Mouse (Mus musculus): ENCODE measurements around the gene Gm3285. TPM values are rescaled to one million over a fixed set of nuclear protein-coding genes. Genes with fewer than 3 reads are reported as not detected.

The Gm3285 gene
- polyA plus RNA-seq (2015; fragmentation: Nextera tagmentation; extraction: Ambion mirVana), result not detected in 2 replicates

GRCm38 (mm10) chr10:77861675-77862074, at the start of gene Gm3285:
Gm3285 (plus strand) TSS chr10:77861975.
- H3K27ac ChIP-seq (ENCODE audit: low read length), result no peak within 1 kb of the TSS
- H3K4me3 ChIP-seq (ENCODE audit: low read length), result no peak within 1 kb of the TSS
- no peak within 1 kb of the TSS for H3K4me2 ChIP-seq (ENCODE audit: low read depth, low read length)
- H3K9ac ChIP-seq (ENCODE audit: low read length), result no peak within 1 kb of the TSS
- ATAC-seq (replicated peaks; ENCODE audit: extremely low read depth, insufficient read depth, low FRiP score), result no peak
- H3K9me3 ChIP-seq (replicated peaks; ENCODE audit: control insufficient read depth, low read length), result no peaks in the 10 kb centered on the region
- no peaks in the 10 kb centered on the region for H3K27me3 ChIP-seq (ENCODE audit: control insufficient read depth, insufficient read depth, low read length)
- no peaks in the 10 kb centered on the region for H3K4me1 ChIP-seq (ENCODE audit: control insufficient read depth, insufficient read depth, low read length)
- no peaks in the 10 kb centered on the region for H3K36me3 ChIP-seq (ENCODE audit: control insufficient read depth, insufficient read depth)
- 49% methylated on average over 7 of the region's 7 CpGs for WGBS

GRCm38 (mm10) chr10:77814382-77814781, 47.4 kb upstream of the Gm3285 start, which contains the start of gene Gm2696:
Gm2696 (plus strand) TSS chr10:77814682.
- Histone ChIP-seq H3K9ac (ENCODE audit: low read length) (no peak within 1 kb of the TSS), H3K4me2 (ENCODE audit: low read depth, low read length) (no peak within 1 kb of the TSS), H3K4me3 (ENCODE audit: low read length) (no peak within 1 kb of the TSS), H3K27me3 (ENCODE audit: control insufficient read depth, insufficient read depth, low read length) (no peaks in the 10 kb centered on the region), H3K9me3 (replicated peaks; ENCODE audit: control insufficient read depth, low read length) (peaks cover 5% of the 10 kb centered on the region), H3K4me1 (ENCODE audit: control insufficient read depth, insufficient read depth, low read length) (no peaks in the 10 kb centered on the region), H3K36me3 (ENCODE audit: control insufficient read depth, insufficient read depth) (no peaks in the 10 kb centered on the region), H3K27ac (ENCODE audit: low read length) (no peak within 1 kb of the TSS)
- ATAC-seq (replicated peaks; ENCODE audit: extremely low read depth, insufficient read depth, low FRiP score), result no peak
- WGBS, result 44% methylated on average over 4 of the region's 4 CpGs

- Histone ChIP-seq H3K9ac (ENCODE audit: low read length) (no peak overlapping the region), H3K4me1 (ENCODE audit: control insufficient read depth, insufficient read depth, low read length) (no peaks in the 10 kb centered on the region), H3K4me2 (ENCODE audit: low read depth, low read length) (no peak overlapping the region), H3K36me3 (ENCODE audit: control insufficient read depth, insufficient read depth) (no peaks in the 10 kb centered on the region), H3K27ac (ENCODE audit: low read length) (no peak overlapping the region), H3K27me3 (ENCODE audit: control insufficient read depth, insufficient read depth, low read length) (no peaks in the 10 kb centered on the region), H3K4me3 (ENCODE audit: low read length) (no peak overlapping the region), H3K9me3 (replicated peaks; ENCODE audit: control insufficient read depth, low read length) (no peaks in the 10 kb centered on the region; the same call in 1 of the 2 replicates)
- WGBS, result 25% methylated on average over 5 of the region's 5 CpGs
- ATAC-seq (replicated peaks; ENCODE audit: extremely low read depth, insufficient read depth, low FRiP score), result no peak
These were observed 46.3 kb upstream of the Gm3285 start for GRCm38 (mm10) chr10:77815514-77815913.

- no peak overlapping the region for H3K27ac ChIP-seq (ENCODE audit: low read length)
- no peaks in the 10 kb centered on the region for H3K36me3 ChIP-seq (ENCODE audit: control insufficient read depth, insufficient read depth)
- H3K27me3 ChIP-seq (ENCODE audit: control insufficient read depth, insufficient read depth, low read length), result no peaks in the 10 kb centered on the region
- no peak overlapping the region for H3K4me2 ChIP-seq (ENCODE audit: low read depth, low read length)
- WGBS, result 93% methylated on average over 4 of the region's 4 CpGs
- no peaks in the 10 kb centered on the region; the same call in 1 of the 2 replicates for H3K9me3 ChIP-seq (replicated peaks; ENCODE audit: control insufficient read depth, low read length)
- H3K9ac ChIP-seq (ENCODE audit: low read length), result no peak overlapping the region
- H3K4me1 ChIP-seq (ENCODE audit: control insufficient read depth, insufficient read depth, low read length), result no peaks in the 10 kb centered on the region
- no peak for ATAC-seq (replicated peaks; ENCODE audit: extremely low read depth, insufficient read depth, low FRiP score)
- no peak overlapping the region for H3K4me3 ChIP-seq (ENCODE audit: low read length)
These were observed 43.3 kb upstream of the Gm3285 start for GRCm38 (mm10) chr10:77818523-77818922.

GRCm38 (mm10) chr10:77819203-77819602, 42.6 kb upstream of the Gm3285 start:
- no peak for ATAC-seq (replicated peaks; ENCODE audit: extremely low read depth, insufficient read depth, low FRiP score)
- 42% methylated on average over 4 of the region's 4 CpGs for WGBS
- H3K4me2 ChIP-seq (ENCODE audit: low read depth, low read length), result no peak overlapping the region

GRCm38 (mm10) chr10:77826951-77827350, 34.8 kb upstream of the Gm3285 start, which contains the start of gene Krtap10-4:
Krtap10-4 (minus strand) TSS chr10:77827095.
- Histone ChIP-seq H3K9ac (ENCODE audit: low read length) (no peak within 1 kb of the TSS), H3K27ac (ENCODE audit: low read length) (no peak within 1 kb of the TSS), H3K9me3 (replicated peaks; ENCODE audit: control insufficient read depth, low read length) (peaks cover 3% of the 10 kb centered on the region; the same call in 1 of the 2 replicates), H3K4me2 (ENCODE audit: low read depth, low read length) (no peak within 1 kb of the TSS), H3K36me3 (ENCODE audit: control insufficient read depth, insufficient read depth) (no peaks in the 10 kb centered on the region), H3K4me3 (ENCODE audit: low read length) (no peak within 1 kb of the TSS), H3K27me3 (ENCODE audit: control insufficient read depth, insufficient read depth, low read length) (no peaks in the 10 kb centered on the region), H3K4me1 (ENCODE audit: control insufficient read depth, insufficient read depth, low read length) (no peaks in the 10 kb centered on the region)
- no peak for ATAC-seq (replicated peaks; ENCODE audit: extremely low read depth, insufficient read depth, low FRiP score)
- WGBS, result 52% methylated on average over 6 of the region's 6 CpGs

More at GRCm38 (mm10) chr10:77819203-77819602, 42.6 kb upstream of the Gm3285 start:
- Histone ChIP-seq H3K4me1 (ENCODE audit: control insufficient read depth, insufficient read depth, low read length) (no peaks in the 10 kb centered on the region), H3K27ac (ENCODE audit: low read length) (no peak overlapping the region), H3K36me3 (ENCODE audit: control insufficient read depth, insufficient read depth) (no peaks in the 10 kb centered on the region), H3K9me3 (replicated peaks; ENCODE audit: control insufficient read depth, low read length) (no peaks in the 10 kb centered on the region; the same call in 1 of the 2 replicates), H3K4me3 (ENCODE audit: low read length) (no peak overlapping the region), H3K9ac (ENCODE audit: low read length) (no peak overlapping the region), H3K27me3 (ENCODE audit: control insufficient read depth, insufficient read depth, low read length) (no peaks in the 10 kb centered on the region)

GRCm38 (mm10) chr10:77835647-77836046, 26.1 kb upstream of the Gm3285 start, which contains the start of gene Krtap10-10:
Krtap10-10 (plus strand) TSS chr10:77835947.
- no peak within 1 kb of the TSS for H3K9ac ChIP-seq (ENCODE audit: low read length)
- no peaks in the 10 kb centered on the region for H3K27me3 ChIP-seq (ENCODE audit: control insufficient read depth, insufficient read depth, low read length)
- no peaks in the 10 kb centered on the region for H3K4me1 ChIP-seq (ENCODE audit: control insufficient read depth, insufficient read depth, low read length)
- no peak within 1 kb of the TSS for H3K4me3 ChIP-seq (ENCODE audit: low read length)
- no peak within 1 kb of the TSS for H3K4me2 ChIP-seq (ENCODE audit: low read depth, low read length)
- peaks cover under 1% of the 10 kb centered on the region; the same call in 1 of the 2 replicates for H3K9me3 ChIP-seq (replicated peaks; ENCODE audit: control insufficient read depth, low read length)
- ATAC-seq (replicated peaks; ENCODE audit: extremely low read depth, insufficient read depth, low FRiP score), result no peak
- no peaks in the 10 kb centered on the region for H3K36me3 ChIP-seq (ENCODE audit: control insufficient read depth, insufficient read depth)
- 59% methylated on average over 9 of the region's 9 CpGs for WGBS
- H3K27ac ChIP-seq (ENCODE audit: low read length), result no peak within 1 kb of the TSS

- Histone ChIP-seq H3K27ac (ENCODE audit: low read length) (no peak overlapping the region), H3K4me2 (ENCODE audit: low read depth, low read length) (no peak overlapping the region), H3K9me3 (replicated peaks; ENCODE audit: control insufficient read depth, low read length) (peaks cover 16% of the 10 kb centered on the region), H3K36me3 (ENCODE audit: control insufficient read depth, insufficient read depth) (no peaks in the 10 kb centered on the region; the same call in 1 of the 2 replicates), H3K9ac (ENCODE audit: low read length) (no peak overlapping the region), H3K27me3 (ENCODE audit: control insufficient read depth, insufficient read depth, low read length) (no peaks in the 10 kb centered on the region), H3K4me1 (ENCODE audit: control insufficient read depth, insufficient read depth, low read length) (no peaks in the 10 kb centered on the region), H3K4me3 (ENCODE audit: low read length) (no peak overlapping the region)
- ATAC-seq (replicated peaks; ENCODE audit: extremely low read depth, insufficient read depth, low FRiP score), result no peak
- WGBS, result 63% methylated on average over 6 of the region's 6 CpGs
These were observed 22.8 kb upstream of the Gm3285 start for GRCm38 (mm10) chr10:77839006-77839405.

GRCm38 (mm10) chr10:77846503-77846902, 15.3 kb upstream of the Gm3285 start, which contains the start of gene Gm36176:
Gm36176 (plus strand) TSS chr10:77846803.
- H3K36me3 ChIP-seq (ENCODE audit: control insufficient read depth, insufficient read depth), result no peaks in the 10 kb centered on the region; the same call in 1 of the 2 replicates
- no peak within 1 kb of the TSS for H3K4me3 ChIP-seq (ENCODE audit: low read length)
- ATAC-seq (replicated peaks; ENCODE audit: extremely low read depth, insufficient read depth, low FRiP score), result no peak
- H3K9ac ChIP-seq (ENCODE audit: low read length), result no peak within 1 kb of the TSS
- H3K27ac ChIP-seq (ENCODE audit: low read length), result no peak within 1 kb of the TSS
- no peak within 1 kb of the TSS for H3K4me2 ChIP-seq (ENCODE audit: low read depth, low read length)
- H3K4me1 ChIP-seq (ENCODE audit: control insufficient read depth, insufficient read depth, low read length), result no peaks in the 10 kb centered on the region
- peaks cover 13% of the 10 kb centered on the region for H3K9me3 ChIP-seq (replicated peaks; ENCODE audit: control insufficient read depth, low read length)
- H3K27me3 ChIP-seq (ENCODE audit: control insufficient read depth, insufficient read depth, low read length), result no peaks in the 10 kb centered on the region
- WGBS, result 55% methylated on average over 3 of the region's 3 CpGs

All from heart, embryonic 16.5 days (tissue).